Mouse (Mus musculus) bone marrow macrophage, adult 2 months (primary cell): ENCODE measurements at regions not wholly inside any gene's neighbourhood (a gene's known extent, or its start where the extent isn't known, plus 50 kb on each side); places are given as distances from the start of the nearest gene placed in this dataset.

Experiments used
- CTCF ChIP-seq: IDR thresholded peaks from 2 replicates; pipeline ENCODE4 v1.5.1; 2012; ENCODE audit warnings: low read depth, mild to moderate bottlenecking, low read length, moderate library complexity
- POLR2A ChIP-seq: IDR thresholded peaks from 2 replicates; pipeline ENCODE4 v1.6.1; 2012; ENCODE audit warnings: mild to moderate bottlenecking, low read depth, low read length, borderline replicate concordance

DNA sequence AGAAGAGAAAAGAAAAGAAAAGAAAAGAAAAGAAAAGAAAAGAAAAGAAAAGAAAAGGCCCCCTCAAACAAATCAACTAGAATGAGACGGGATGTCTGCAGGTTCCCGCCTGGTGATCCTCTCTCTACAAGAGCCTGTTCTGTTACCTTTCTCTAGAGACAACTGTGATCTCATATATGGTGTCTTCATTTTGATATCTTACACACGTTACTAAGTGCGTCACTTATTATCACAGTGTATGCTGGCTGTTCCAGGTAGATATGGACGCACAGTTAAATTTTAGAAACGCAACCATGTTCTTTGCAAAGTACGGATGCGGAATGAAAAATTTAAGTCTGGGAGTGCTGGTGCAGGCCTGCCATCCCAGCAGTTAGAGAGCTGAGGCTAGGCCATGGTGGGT, 53.2 kb upstream of the Slc38a2 start:
- TF ChIP-seq CTCF (no peak), POLR2A (no peak)
